Mouse (Mus musculus): Measurements from ENCODE around the gene Ets2. TPM values are rescaled to one million over a fixed set of nuclear protein-coding genes. Genes with fewer than 3 reads are reported as not detected.

The Ets2 gene
- total RNA-seq, 2 experiments from 2014 or later, result 43.1 to 57.4 TPM

- peak; percentile 62 to 63 for DNase-seq
Measured at GRCm38 (mm10) chr16:95769066-95769995, 67.5 kb downstream of the Ets2 start.

DNA sequence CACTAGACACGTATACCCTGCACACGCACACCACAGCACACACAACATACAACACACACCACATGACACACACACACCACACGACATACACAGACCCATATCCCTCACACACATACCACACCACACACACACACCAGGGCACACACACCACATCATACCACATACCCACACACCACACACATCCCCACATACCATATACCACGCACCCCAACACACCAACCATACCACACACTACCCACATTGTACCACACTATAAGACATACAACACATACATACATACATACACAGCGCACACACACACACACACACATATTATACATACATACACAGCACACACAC, 68.1 kb downstream of the Ets2 start:
- DNase-seq, result no peak

DNA sequence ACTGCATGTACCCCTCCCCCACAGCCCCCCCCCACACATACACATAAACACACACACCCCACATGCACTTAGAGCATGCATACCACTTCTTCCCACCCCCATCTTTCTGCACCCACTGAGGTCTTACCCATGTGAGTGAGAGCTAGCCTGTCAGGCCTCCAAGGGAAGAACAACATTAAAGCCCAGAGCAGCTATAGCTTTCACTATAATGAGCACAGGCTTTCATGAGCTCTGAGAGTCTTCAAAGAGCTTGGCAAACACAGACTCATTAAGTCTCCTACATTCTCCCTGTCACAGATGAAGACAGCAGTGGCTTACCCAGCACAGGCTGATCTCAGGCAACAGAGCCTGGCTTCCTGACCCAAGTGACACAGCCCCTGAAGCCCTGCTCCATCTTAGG, 68.5 kb downstream of the Ets2 start:
- no peak for DNase-seq

Other genes with a start within 250 kb of the Ets2 start
- gene Erg, start 115.5 kb upstream of the Ets2 start, total RNA-seq (2021), result 10 to 100 TPM; 15.6 to 19.5 TPM